Mouse (Mus musculus): ENCODE measurements around the gene Rhot1. TPM values are rescaled to one million over a fixed set of nuclear protein-coding genes. Genes with fewer than 3 reads are reported as not detected.

Rhot1 gene
- polyA plus RNA-seq, 1 experiment: 18.1 TPM

Other genes starting within 250 kb of the Rhot1 start
- 8.2 and 8.5 TPM in 2 replicates for gene Utp6, start 246.6 kb upstream of the Rhot1 start, polyA plus RNA-seq (2012; rRNA removed)
- 5.2 and 6.8 TPM in 2 replicates for gene Suz12, start 215.9 kb upstream of the Rhot1 start, polyA plus RNA-seq (2012; rRNA removed)
- gene Crlf3, start 128.0 kb upstream of the Rhot1 start, polyA plus RNA-seq (2012; rRNA removed): 8.3 and 9.9 TPM in 2 replicates
- 0.67 and 0.70 TPM in 2 replicates for gene Atad5, start 119.6 kb upstream of the Rhot1 start, polyA plus RNA-seq (2012; rRNA removed)
- 6.4 and 8.2 TPM in 2 replicates for gene Tefm, start 66.8 kb upstream of the Rhot1 start, polyA plus RNA-seq (2012; rRNA removed)
- gene Adap2, start 54.9 kb upstream of the Rhot1 start, polyA plus RNA-seq (2012; rRNA removed): 10.5 and 14.3 TPM in 2 replicates
- gene Rnf135, start 25.2 kb upstream of the Rhot1 start, polyA plus RNA-seq (2012; rRNA removed): 7.1 and 8.7 TPM in 2 replicates
- 8.3 and 8.5 TPM in 2 replicates for gene Rhbdl3, start 91.9 kb downstream of the Rhot1 start, polyA plus RNA-seq (2012; rRNA removed)
- 5.1 and 6.9 TPM in 2 replicates for gene 5730455P16Rik, start 169.0 kb downstream of the Rhot1 start, polyA plus RNA-seq (2012; rRNA removed)
- 115 and 131 TPM in 2 replicates for gene Zfp207, start 174.3 kb downstream of the Rhot1 start, polyA plus RNA-seq (2012; rRNA removed)
- gene Psmd11, start 219.6 kb downstream of the Rhot1 start, polyA plus RNA-seq (2012; rRNA removed): 46.5 and 57.1 TPM in 2 replicates

Measured in gonadal fat pad, adult 2 months (tissue).